Mouse (Mus musculus) liver, embryonic 14.5 days (tissue): Measurements from ENCODE around the gene Cntnap4.

Source experiments
- CTCF ChIP-seq: IDR thresholded peaks from 2 replicates; pipeline ENCODE4 v1.5.1; 2016; ENCODE audit warnings: antibody characterized with exemption, low read depth, control low read depth
- EP300 ChIP-seq: IDR thresholded peaks from 2 replicates; pipeline ENCODE4 v1.6.1; 2016; ENCODE audit warnings: antibody characterized with exemption, low read depth

GRCm38 (mm10) chr8:112735575-112735974 is 165.7 kb downstream of the Cntnap4 start:
- TF ChIP-seq CTCF (no peak), EP300 (no peak)
